In the genomic region with DNA sequence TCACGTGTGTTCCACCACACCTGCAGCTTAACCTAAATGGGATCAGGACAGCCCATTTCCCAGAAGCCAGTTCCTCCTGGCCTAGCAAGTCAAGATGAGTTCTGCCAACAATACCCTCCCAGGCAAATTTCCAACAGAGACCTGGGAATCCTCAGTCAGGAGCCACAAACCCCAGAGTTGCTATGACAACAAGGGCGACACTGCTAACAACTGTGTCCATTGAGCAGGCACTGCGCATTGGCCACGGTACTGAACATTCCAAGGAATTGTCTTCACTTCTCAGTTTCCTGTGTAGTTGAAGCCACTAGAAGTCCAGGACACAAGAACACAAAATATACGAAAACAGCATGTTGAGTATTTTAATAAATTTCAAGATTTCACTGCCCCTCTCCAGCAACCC, we compare ENCODE assay signal across 24 mouse cellular contexts. TPM values are rescaled to one million over a fixed set of nuclear protein-coding genes. Genes with fewer than 3 reads are reported as not detected.
DNase-seq lines count a peak whose midpoint lies in the region; ATAC-seq lines count a peak whose summit lies in the region.
"Had no signal": no experiment of that assay in that cellular context is flagged by ENCODE, and none has a peak within 500 bp of the region (broad histone marks: within the 10 kb centered on the region; RNA-seq: fewer than 3 reads in every experiment).

No protein-coding gene starts in this region.

- ATAC-seq in midbrain, embryonic 14.5 days (ENCODE audit: low FRiP score, low TSS enrichment), result no peak
- ATAC-seq in midbrain, embryonic 16.5 days, result no peak
- ATAC-seq in monocyte, adult 5-6 weeks (replicated peaks; ENCODE audit: insufficient number of reproducible peaks, low FRiP score, low TSS enrichment, poor library complexity, severe bottlenecking), result no peak
- ATAC-seq: forebrain, embryonic 13.5 days; forebrain, embryonic 16.5 days; hindbrain, postnatal 0 days; intestine, embryonic 16.5 days had no signal

- 41% methylated on average over 5 of the region's 5 CpGs for WGBS in midbrain, embryonic 14.5 days
- WGBS in midbrain, embryonic 16.5 days, result 52% methylated on average over 5 of the region's 5 CpGs

- peak; percentile 65 for DNase-seq in heart, adult 11 months
- no peak for DNase-seq in heart, postnatal 14 days
- DNase-seq in midbrain, embryonic 14.5 days, result peak; percentile 33
- peak; percentile 41 for DNase-seq in ZHBTc4 (ENCODE audit: low read depth, low spot score)
- peak; percentile 35 for DNase-seq in embryo, embryonic 11 days
- no peak for DNase-seq in urinary bladder, adult 2 months (ENCODE audit: low spot score)
- DNase-seq: adrenal gland, postnatal 10 days; adrenal gland, postnatal 36 days; cerebellum, adult 18-20 months; cerebellum, adult 9-10 months; cerebellum, postnatal 14 days; gastrocnemius, postnatal 10 days; gastrocnemius, postnatal 36 days; heart, postnatal 36 days had no signal

- no peak overlapping the region for H3K4me3 ChIP-seq in midbrain, embryonic 14.5 days (replicated peaks; ENCODE audit: low read depth, low read length)
- no peak overlapping the region for H3K4me3 ChIP-seq in midbrain, embryonic 16.5 days (ENCODE audit: low read depth, low read length)
- H3K4me3 ChIP-seq: embryonic facial prominence, embryonic 13.5 days; forebrain, embryonic 10.5 days; forebrain, embryonic 13.5 days; hindbrain, embryonic 12.5 days had no signal

- no peak overlapping the region for H3K27ac ChIP-seq in midbrain, embryonic 14.5 days (replicated peaks; ENCODE audit: low read depth, low read length)
- H3K27ac ChIP-seq in midbrain, embryonic 16.5 days (ENCODE audit: low read length), result no peak overlapping the region
- H3K27ac ChIP-seq: embryonic facial prominence, embryonic 13.5 days; forebrain, embryonic 10.5 days; forebrain, embryonic 13.5 days; hindbrain, embryonic 12.5 days; hindbrain, postnatal 0 days had no signal

- H3K4me1 ChIP-seq in midbrain, embryonic 14.5 days (ENCODE audit: control insufficient read depth, insufficient read depth, low read length), result peaks cover 5% of the 10 kb centered on the region; the same call in 1 of the 2 replicates
- H3K4me1 ChIP-seq in midbrain, embryonic 16.5 days (ENCODE audit: control insufficient read depth, insufficient read depth, low read length), result no peaks in the 10 kb centered on the region
- H3K4me1 ChIP-seq: forebrain, embryonic 13.5 days; hindbrain, embryonic 12.5 days had no signal

- no peak overlapping the region for H3K4me2 ChIP-seq in midbrain, embryonic 14.5 days (ENCODE audit: low read length)
- H3K4me2 ChIP-seq in midbrain, embryonic 16.5 days (ENCODE audit: low read length), result no peak overlapping the region
- H3K4me2 ChIP-seq: embryonic facial prominence, embryonic 13.5 days; forebrain, embryonic 13.5 days; heart, embryonic 11.5 days; hindbrain, embryonic 12.5 days had no signal

- no peaks in the 10 kb centered on the region for H3K27me3 ChIP-seq in midbrain, embryonic 14.5 days (ENCODE audit: control insufficient read depth, insufficient read depth, low read length)
- no peaks in the 10 kb centered on the region for H3K27me3 ChIP-seq in midbrain, embryonic 16.5 days (ENCODE audit: control insufficient read depth, insufficient read depth, low read depth, low read length)
- H3K27me3 ChIP-seq: embryonic facial prominence, embryonic 13.5 days; forebrain, embryonic 13.5 days; hindbrain, embryonic 12.5 days had no signal

- H3K36me3 ChIP-seq in midbrain, embryonic 14.5 days (ENCODE audit: control insufficient read depth, insufficient read depth, low read length), result no peaks in the 10 kb centered on the region
- no peaks in the 10 kb centered on the region for H3K36me3 ChIP-seq in midbrain, embryonic 16.5 days (ENCODE audit: control insufficient read depth, insufficient read depth, low read length)
- H3K36me3 ChIP-seq: embryonic facial prominence, embryonic 13.5 days; forebrain, embryonic 10.5 days; hindbrain, embryonic 12.5 days had no signal

- intact Hi-C loops in heart, postnatal 14 days (cut with DNase I), result no loop called here

- H3K9me3 ChIP-seq in midbrain, embryonic 14.5 days (ENCODE audit: control insufficient read depth, low read length), result no peaks in the 10 kb centered on the region
- no peaks in the 10 kb centered on the region for H3K9me3 ChIP-seq in midbrain, embryonic 16.5 days (replicated peaks; ENCODE audit: control insufficient read depth, low read length, poor library complexity, severe bottlenecking)
- H3K9me3 ChIP-seq: embryonic facial prominence, embryonic 13.5 days; forebrain, embryonic 10.5 days; forebrain, embryonic 13.5 days; hindbrain, embryonic 12.5 days had no signal

- H3K9ac ChIP-seq in midbrain, embryonic 14.5 days (replicated peaks; ENCODE audit: low read length), result no peak overlapping the region
- no peak overlapping the region for H3K9ac ChIP-seq in midbrain, embryonic 16.5 days (ENCODE audit: low read depth, low read length)
- H3K9ac ChIP-seq: embryonic facial prominence, embryonic 13.5 days; forebrain, embryonic 13.5 days; hindbrain, embryonic 12.5 days had no signal

RNA-seq across cellular contexts. Expression of a gene that starts 11.6 kb away (rescaled TPM):
- 10 to 100 TPM; 35.9 to 38.2 TPM for total RNA-seq in heart, postnatal 14 days (2021)
- 91.2 and 93.6 TPM in 2 replicates for polyA plus RNA-seq in midbrain, embryonic 14.5 days (2014; fragmentation: Nextera tagmentation; extraction: Ambion mirVana)
- polyA plus RNA-seq in midbrain, embryonic 16.5 days (2015; fragmentation: Nextera tagmentation; extraction: Ambion mirVana), result 139 and 148 TPM in 2 replicates
- polyA plus RNA-seq in urinary bladder, adult 2 months (2012; rRNA removed), result 58.0 and 63.6 TPM in 2 replicates
- total RNA-seq in monocyte, adult 5-6 weeks (2017), result 23.5 to 81.5 TPM (median 37.7 TPM) in 3 replicates

RNA-seq across cellular contexts. Expression of a gene that starts 50.1 kb away (rescaled TPM):
- 10 to 100 TPM; 15.8 to 16.0 TPM for total RNA-seq in heart, postnatal 14 days (2021)
- 29.6 and 30.3 TPM in 2 replicates for polyA plus RNA-seq in midbrain, embryonic 14.5 days (2014; fragmentation: Nextera tagmentation; extraction: Ambion mirVana)
- 23.2 and 23.3 TPM in 2 replicates for polyA plus RNA-seq in midbrain, embryonic 16.5 days (2015; fragmentation: Nextera tagmentation; extraction: Ambion mirVana)
- 2.4 and 3.5 TPM in 2 replicates for polyA plus RNA-seq in urinary bladder, adult 2 months (2012; rRNA removed)
- total RNA-seq in monocyte, adult 5-6 weeks (2017), result 25.2 to 33.2 TPM (median 32.0 TPM) in 3 replicates

Comparison
In these comparisons a context has a peak if more than half of its experiments do, and no peak if none do; other contexts are left out.
1. DNase-seq: peak in heart, adult 11 months (single experiment), midbrain, embryonic 14.5 days (single experiment), ZHBTc4 (single experiment) and embryo, embryonic 11 days (single experiment); none in heart, postnatal 14 days (0 of 2) and urinary bladder, adult 2 months (single experiment).